Mouse (Mus musculus) thymus, adult 2 months (tissue): ENCODE measurements around the gene 5330417H12Rik.

Experiments
- CTCF ChIP-seq: fragments of 200-500 bp; IDR thresholded peaks from 2 replicates; pipeline ENCODE4 v1.5.1; 2012; ENCODE audit warnings: mild to moderate bottlenecking, control low read depth, low read length, moderate library complexity, borderline replicate concordance; ENCODE audit not compliant: control insufficient read depth, poor library complexity, insufficient read depth; ENCODE audit errors: extremely low read depth
- POLR2A ChIP-seq: fragments of 200-500 bp; IDR thresholded peaks from 2 replicates; pipeline ENCODE4 v1.6.1; 2012; ENCODE audit warnings: mild to moderate bottlenecking, low read length, control low read depth, moderate library complexity; ENCODE audit not compliant: control insufficient read depth, poor library complexity, insufficient read depth; ENCODE audit errors: extremely low read depth

DNA sequence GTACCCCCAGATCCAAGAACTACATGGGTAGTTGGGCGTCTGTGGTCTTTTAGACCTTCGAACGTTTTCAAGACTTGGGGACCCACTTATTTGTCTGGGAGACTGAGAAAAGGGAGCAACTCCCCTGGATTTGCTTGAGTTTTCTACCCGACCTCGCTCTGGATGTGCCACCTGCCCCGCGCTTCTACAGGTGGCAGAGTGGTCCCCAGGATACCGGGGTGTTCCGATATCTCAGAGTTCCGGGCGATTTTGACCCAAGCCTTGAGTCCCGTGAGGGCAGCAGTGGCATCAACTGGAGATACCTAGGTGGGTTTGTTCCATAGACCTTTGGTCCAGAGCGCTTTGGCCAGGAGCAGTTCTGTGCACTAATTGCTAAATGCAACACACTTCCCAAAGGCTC, 29.5 kb downstream of the 5330417H12Rik start:
- TF ChIP-seq POLR2A (no peak), CTCF (no peak)
